Mouse (Mus musculus): ENCODE data around the gene Nav1. TPM values are rescaled to one million over a fixed set of nuclear protein-coding genes. Genes with fewer than 3 reads are reported as not detected.
A peak's percentile ranks its signal among the peaks of the same experiment; 100 is the strongest.

Nav1 gene
- 16.1 and 18.3 TPM in 2 replicates for polyA plus RNA-seq (2016; fragmentation: Nextera tagmentation; extraction: Ambion mirVana)

- H3K27me3 ChIP-seq (ENCODE audit: low read depth, poor library complexity, severe bottlenecking) = no peaks in the 10 kb centered on the region
These were observed at the start of gene Nav1 for GRCm38 (mm10) chr1:135607019-135607418. Gene Nav1, minus strand, starts transcription at chr1:135607295.

GRCm38 (mm10) chr1:135653909-135654308 lies 46.8 kb upstream of the Nav1 start:
- 92% methylated on average over 6 of the region's 6 CpGs for WGBS
- Histone ChIP-seq H3K4me3 (no peak overlapping the region), H3K9me3 (replicated peaks) (no peaks in the 10 kb centered on the region), H3K4me1 (peaks cover 9% of the 10 kb centered on the region), H3K27ac (no peak overlapping the region), H3K27me3 (ENCODE audit: low read depth, poor library complexity, severe bottlenecking) (no peaks in the 10 kb centered on the region), H3K36me3 (peaks cover 15% of the 10 kb centered on the region)
- DNase-seq (ENCODE audit: low spot score) = no peak

More at GRCm38 (mm10) chr1:135607019-135607418, at the start of gene Nav1:
- no peak within 1 kb of the TSS for H3K27ac ChIP-seq
- no peak for DNase-seq (ENCODE audit: low spot score)
- 31% methylated on average over 7 of the region's 7 CpGs for WGBS
- H3K4me1 ChIP-seq = peaks cover 32% of the 10 kb centered on the region
- no peaks in the 10 kb centered on the region; the same call in 1 of the 2 replicates for H3K36me3 ChIP-seq
- H3K9me3 ChIP-seq (replicated peaks) = no peaks in the 10 kb centered on the region
- H3K4me3 ChIP-seq = no peak within 1 kb of the TSS

DNA sequence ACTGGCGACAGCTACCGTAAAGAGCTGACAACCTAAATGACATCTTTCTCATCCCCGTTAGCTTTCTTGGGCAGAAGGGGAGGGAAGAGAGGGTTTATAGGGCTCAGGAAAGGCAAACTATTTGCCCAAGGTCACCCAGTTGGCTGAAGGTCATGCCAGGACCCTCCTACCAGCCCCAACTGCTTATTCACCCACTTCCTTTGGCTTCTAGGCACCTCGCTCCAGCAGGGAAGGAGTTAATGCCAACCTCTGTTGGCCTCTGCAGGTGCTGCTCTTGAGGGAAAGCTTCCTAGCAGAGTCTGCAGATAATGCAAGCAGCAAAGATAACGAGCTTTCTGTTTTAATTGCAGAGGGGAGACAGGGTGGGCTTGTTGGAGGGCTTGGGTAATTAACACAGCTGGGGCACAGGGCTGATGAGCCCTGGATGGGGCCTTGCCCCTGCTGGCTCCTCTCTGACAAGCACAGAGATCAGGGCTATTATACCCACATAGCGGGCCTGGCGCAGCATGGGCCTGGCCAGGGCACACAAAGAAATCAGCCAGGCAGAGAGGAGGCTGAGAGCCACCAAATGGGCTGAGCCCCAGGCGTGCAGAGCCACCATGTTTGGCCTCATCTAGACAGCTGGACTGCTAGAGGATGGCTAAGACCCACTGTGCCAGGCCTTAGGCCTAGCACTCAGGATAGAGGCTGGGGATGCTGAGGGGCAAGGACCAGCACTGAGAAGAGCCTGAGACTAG lies 38.5 kb upstream of the Nav1 start:
- H3K36me3 ChIP-seq = no peaks in the 10 kb centered on the region
- peaks cover 6% of the 10 kb centered on the region for H3K4me1 ChIP-seq
- H3K27ac ChIP-seq = no peak overlapping the region
- WGBS = 73% methylated on average over 8 of the region's 8 CpGs
- no peaks in the 10 kb centered on the region for H3K9me3 ChIP-seq (replicated peaks)
- H3K27me3 ChIP-seq (ENCODE audit: low read depth, poor library complexity, severe bottlenecking) = no peaks in the 10 kb centered on the region
- no peak overlapping the region for H3K4me3 ChIP-seq
- no peak for DNase-seq (ENCODE audit: low spot score)

- H3K4me1 ChIP-seq = peaks cover 6% of the 10 kb centered on the region
- H3K27me3 ChIP-seq (ENCODE audit: low read depth, poor library complexity, severe bottlenecking) = no peaks in the 10 kb centered on the region
- H3K27ac ChIP-seq = no peak overlapping the region
- no peak overlapping the region for H3K4me3 ChIP-seq
- WGBS = 95% methylated on average over 5 of the region's 5 CpGs
- no peak for DNase-seq (ENCODE audit: low spot score)
- no peaks in the 10 kb centered on the region for H3K36me3 ChIP-seq
- H3K9me3 ChIP-seq (replicated peaks) = no peaks in the 10 kb centered on the region
These were observed 37.0 kb upstream of the Nav1 start for GRCm38 (mm10) chr1:135644110-135644509.

DNA sequence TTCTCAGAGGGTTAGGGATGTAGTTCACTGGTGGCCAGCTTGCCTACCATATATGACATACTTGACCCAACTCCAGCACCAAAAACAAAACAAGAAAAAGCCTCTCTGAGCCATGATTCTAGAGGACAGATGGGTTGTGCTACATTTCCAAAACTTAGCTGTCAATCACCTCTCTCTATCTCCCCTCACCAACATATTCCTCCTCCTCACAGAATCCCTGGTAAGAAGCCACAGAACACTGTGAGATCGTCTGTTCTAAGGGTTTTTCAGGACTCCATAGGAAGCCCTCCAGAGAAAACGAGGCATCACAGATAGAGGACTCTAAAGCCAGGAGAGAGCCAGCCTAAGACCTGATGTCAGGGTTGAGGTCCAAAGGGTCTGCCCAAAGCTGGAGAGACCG lies 36.6 kb upstream of the Nav1 start:
- 90% methylated on average over 3 of the region's 3 CpGs for WGBS
- H3K36me3 ChIP-seq = no peaks in the 10 kb centered on the region
- H3K27me3 ChIP-seq (ENCODE audit: low read depth, poor library complexity, severe bottlenecking) = no peaks in the 10 kb centered on the region
- H3K27ac ChIP-seq = no peak overlapping the region
- peaks cover 6% of the 10 kb centered on the region for H3K4me1 ChIP-seq
- no peak for DNase-seq (ENCODE audit: low spot score)
- no peaks in the 10 kb centered on the region for H3K9me3 ChIP-seq (replicated peaks)
- H3K4me3 ChIP-seq = no peak overlapping the region

GRCm38 (mm10) chr1:135639853-135640252 lies 32.8 kb upstream of the Nav1 start:
- 94% methylated on average over 7 of the region's 7 CpGs for WGBS
- H3K9me3 ChIP-seq (replicated peaks) = no peaks in the 10 kb centered on the region
- H3K36me3 ChIP-seq = no peaks in the 10 kb centered on the region
- no peak for DNase-seq (ENCODE audit: low spot score)
- peaks cover 23% of the 10 kb centered on the region for H3K4me1 ChIP-seq
- H3K27me3 ChIP-seq (ENCODE audit: low read depth, poor library complexity, severe bottlenecking) = no peaks in the 10 kb centered on the region
- no peak overlapping the region for H3K27ac ChIP-seq
- H3K4me3 ChIP-seq = no peak overlapping the region

DNA sequence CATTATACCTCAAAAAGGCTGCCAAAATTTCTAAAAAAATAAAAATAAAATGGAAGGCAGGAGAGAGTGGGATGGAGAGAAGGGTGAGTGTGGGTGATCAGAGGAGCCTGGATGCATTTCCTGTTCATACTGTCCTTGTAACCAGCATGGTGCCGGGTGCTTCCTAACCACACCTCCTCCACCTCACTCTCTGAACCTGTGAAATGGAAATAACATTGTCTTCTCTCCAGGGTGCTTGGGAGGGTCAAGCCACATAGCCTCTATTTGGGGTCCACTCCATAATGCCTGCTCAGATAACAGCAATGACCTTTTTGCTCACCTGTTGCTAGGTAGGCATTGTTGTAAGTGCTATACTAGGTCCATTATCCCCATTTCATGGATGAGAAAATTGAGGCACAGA lies 32.0 kb upstream of the Nav1 start:
- peaks cover 29% of the 10 kb centered on the region for H3K4me1 ChIP-seq
- no peaks in the 10 kb centered on the region for H3K36me3 ChIP-seq
- H3K27me3 ChIP-seq (ENCODE audit: low read depth, poor library complexity, severe bottlenecking) = no peaks in the 10 kb centered on the region
- no peak overlapping the region for H3K27ac ChIP-seq
- no peak for DNase-seq (ENCODE audit: low spot score)
- 88% methylated on average over 1 of the region's 1 CpGs for WGBS
- no peak overlapping the region for H3K4me3 ChIP-seq
- H3K9me3 ChIP-seq (replicated peaks) = no peaks in the 10 kb centered on the region

DNA sequence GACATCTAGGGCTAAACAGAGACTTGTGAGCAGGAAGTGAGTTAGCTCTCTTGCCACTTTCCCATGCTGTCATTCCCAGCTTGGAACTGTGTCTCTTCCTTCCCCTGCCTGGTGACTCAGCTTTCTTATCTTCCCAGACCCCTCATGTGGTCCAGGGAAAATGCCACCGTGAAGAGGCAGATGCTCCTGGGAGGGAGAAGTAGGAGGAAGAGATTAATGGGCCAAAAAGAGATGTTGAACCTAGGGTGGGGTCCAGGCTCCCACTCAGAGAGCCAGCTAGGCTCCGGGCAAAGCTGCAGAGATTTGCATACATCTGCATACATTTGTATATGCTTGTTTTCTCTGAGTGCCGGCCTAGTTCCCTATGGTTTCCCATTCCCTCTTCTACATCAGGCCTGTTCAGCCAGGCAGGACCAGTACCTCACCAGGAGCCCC lies 30.5 kb upstream of the Nav1 start:
- no peak for DNase-seq (ENCODE audit: low spot score)
- Histone ChIP-seq H3K27ac (no peak overlapping the region), H3K4me3 (no peak overlapping the region), H3K27me3 (ENCODE audit: low read depth, poor library complexity, severe bottlenecking) (no peaks in the 10 kb centered on the region), H3K9me3 (replicated peaks) (no peaks in the 10 kb centered on the region), H3K36me3 (no peaks in the 10 kb centered on the region), H3K4me1 (peaks cover 29% of the 10 kb centered on the region)
- WGBS = 14% methylated on average over 3 of the region's 3 CpGs

DNA sequence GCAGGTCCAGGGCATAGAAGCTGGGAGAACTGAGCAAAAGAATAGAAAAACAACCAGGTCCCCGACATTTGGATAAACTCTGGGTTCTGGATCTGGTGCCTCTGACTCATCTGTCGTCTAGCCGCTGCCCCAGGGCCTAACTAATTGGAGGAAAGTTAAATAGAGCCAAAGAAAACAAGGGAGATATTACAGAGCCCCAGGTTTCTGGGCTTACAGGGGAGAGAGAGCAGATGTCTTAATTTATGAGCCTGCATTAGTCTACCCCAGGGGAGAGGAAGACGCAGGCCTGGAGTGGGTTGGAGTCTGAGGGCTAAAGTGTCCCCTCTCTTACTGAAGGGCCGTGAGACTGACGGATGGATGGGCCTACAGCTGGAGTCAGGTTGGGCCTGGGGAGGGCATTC lies 29.0 kb upstream of the Nav1 start:
- H3K4me1 ChIP-seq = peaks cover 37% of the 10 kb centered on the region
- 41% methylated on average over 6 of the region's 6 CpGs for WGBS
- no peak overlapping the region for H3K4me3 ChIP-seq
- no peak overlapping the region for H3K27ac ChIP-seq
- no peaks in the 10 kb centered on the region for H3K36me3 ChIP-seq
- H3K9me3 ChIP-seq (replicated peaks) = no peaks in the 10 kb centered on the region
- DNase-seq (ENCODE audit: low spot score) = no peak
- no peaks in the 10 kb centered on the region for H3K27me3 ChIP-seq (ENCODE audit: low read depth, poor library complexity, severe bottlenecking)

DNA sequence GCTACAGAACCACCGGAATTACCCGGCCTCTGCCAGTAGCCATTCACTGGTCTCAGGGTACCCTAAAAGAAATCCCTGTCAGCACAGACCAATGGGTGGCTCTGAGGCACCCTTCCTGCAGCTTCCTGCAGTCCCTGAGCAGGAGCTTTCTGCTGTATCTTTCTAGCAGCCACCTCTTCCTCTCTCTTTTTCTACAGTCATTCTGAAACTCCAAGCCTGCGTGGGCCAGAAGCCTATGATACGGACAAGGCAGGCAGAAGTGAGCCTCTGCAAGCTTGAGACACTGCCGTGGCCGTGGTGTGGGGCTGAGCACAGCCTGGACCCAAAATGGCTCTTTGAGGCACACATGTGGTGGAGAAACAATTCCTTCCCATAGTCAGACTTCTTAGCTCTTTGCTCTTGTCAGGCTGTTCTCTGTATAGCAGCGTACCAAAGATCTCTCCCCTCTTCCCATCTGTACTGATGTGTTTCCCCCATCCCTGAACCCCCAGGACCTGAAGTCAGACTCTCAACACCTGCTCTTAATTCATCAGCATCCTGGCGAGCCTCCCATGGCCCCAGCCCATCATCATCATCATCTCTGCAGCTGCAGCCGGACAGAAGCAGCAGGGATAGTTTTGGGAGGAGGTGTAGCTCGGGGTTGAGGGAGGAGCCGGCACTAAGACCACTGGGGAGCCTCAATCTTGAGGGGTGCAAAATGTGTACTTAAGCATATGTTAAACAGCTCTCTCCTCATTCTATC lies 28.4 kb upstream of the Nav1 start:
- WGBS = 78% methylated on average over 11 of the region's 11 CpGs
- no peaks in the 10 kb centered on the region for H3K9me3 ChIP-seq (replicated peaks)

GRCm38 (mm10) chr1:135634791-135635190 lies 27.7 kb upstream of the Nav1 start:
- 12% methylated on average over 6 of the region's 6 CpGs for WGBS
- no peaks in the 10 kb centered on the region for H3K36me3 ChIP-seq
- peak; percentile 86 for DNase-seq (ENCODE audit: low spot score)

More for the DNA sequence above, 28.4 kb upstream of the Nav1 start:
- no peak overlapping the region for H3K27ac ChIP-seq
- peaks cover 43% of the 10 kb centered on the region for H3K4me1 ChIP-seq
- H3K36me3 ChIP-seq = no peaks in the 10 kb centered on the region
- DNase-seq (ENCODE audit: low spot score) = no peak
- no peak overlapping the region for H3K4me3 ChIP-seq
- no peaks in the 10 kb centered on the region for H3K27me3 ChIP-seq (ENCODE audit: low read depth, poor library complexity, severe bottlenecking)

DNA sequence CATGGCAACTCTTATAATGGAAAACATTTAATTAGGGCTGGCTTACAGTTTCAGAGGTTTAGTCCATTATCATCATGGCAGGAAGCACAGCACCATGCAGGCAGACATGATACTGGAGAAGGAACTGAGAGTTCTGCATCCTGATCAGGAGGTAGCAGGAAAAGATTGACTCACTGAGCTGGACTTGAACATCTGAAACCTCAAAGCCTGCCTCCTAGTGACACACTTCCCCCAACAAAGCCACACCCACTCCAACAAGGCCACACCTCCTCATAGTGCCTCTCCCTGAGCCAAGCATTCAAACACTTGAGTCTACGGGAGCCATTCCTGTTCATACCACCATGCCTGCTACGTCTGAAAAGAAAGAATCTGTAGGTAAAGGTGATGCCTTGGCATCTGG lies 26.8 kb upstream of the Nav1 start:
- Histone ChIP-seq H3K27me3 (ENCODE audit: low read depth, poor library complexity, severe bottlenecking) (no peaks in the 10 kb centered on the region), H3K4me3 (no peak overlapping the region), H3K9me3 (replicated peaks) (no peaks in the 10 kb centered on the region), H3K36me3 (no peaks in the 10 kb centered on the region), H3K27ac (no peak overlapping the region), H3K4me1 (peaks cover 53% of the 10 kb centered on the region)
- WGBS = 84% methylated on average over 2 of the region's 2 CpGs
- DNase-seq (ENCODE audit: low spot score) = no peak

More at GRCm38 (mm10) chr1:135634791-135635190, 27.7 kb upstream of the Nav1 start:
- peaks cover 50% of the 10 kb centered on the region for H3K4me1 ChIP-seq
- H3K9me3 ChIP-seq (replicated peaks) = no peaks in the 10 kb centered on the region
- H3K27ac ChIP-seq = no peak overlapping the region
- H3K4me3 ChIP-seq = no peak overlapping the region
- H3K27me3 ChIP-seq (ENCODE audit: low read depth, poor library complexity, severe bottlenecking) = no peaks in the 10 kb centered on the region

DNA sequence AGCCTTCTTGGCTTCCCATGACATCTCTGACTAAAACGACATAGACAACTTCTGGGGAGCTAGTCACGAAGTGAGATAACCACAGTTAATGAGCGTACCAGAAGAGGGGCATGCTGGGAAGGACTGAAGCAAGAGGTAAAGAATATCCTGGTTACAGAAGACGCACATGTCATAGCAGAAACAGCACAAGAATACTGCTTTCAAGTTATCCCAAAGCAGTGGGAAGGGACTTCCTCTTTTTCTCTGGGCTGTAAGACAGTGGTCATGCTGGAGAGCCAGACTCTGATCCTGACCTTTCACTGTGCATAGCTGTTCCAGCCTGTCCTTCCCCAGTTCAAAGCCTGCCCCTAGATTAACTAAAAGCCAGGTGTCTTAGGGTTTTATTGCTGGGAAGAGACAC lies 26.4 kb upstream of the Nav1 start:
- Histone ChIP-seq H3K4me1 (peaks cover 53% of the 10 kb centered on the region), H3K9me3 (replicated peaks) (no peaks in the 10 kb centered on the region), H3K27ac (no peak overlapping the region), H3K27me3 (ENCODE audit: low read depth, poor library complexity, severe bottlenecking) (no peaks in the 10 kb centered on the region), H3K36me3 (no peaks in the 10 kb centered on the region), H3K4me3 (no peak overlapping the region)
- no peak for DNase-seq (ENCODE audit: low spot score)
- 88% methylated on average over 4 of the region's 4 CpGs for WGBS

Measured in limb, embryonic 10.5 days (tissue).